Mouse (Mus musculus) limb, embryonic 10.5 days (tissue): ENCODE results near the gene Syce3. TPM values are rescaled to one million over a fixed set of nuclear protein-coding genes. Genes with fewer than 3 reads are reported as not detected.
A peak's percentile ranks its signal among the peaks of the same experiment; 100 is the strongest.

Source experiments
- DNase-seq: peaks from one replicate; pipeline ENCODE4 v3.0.0-alpha.2; 2017; ENCODE audit warnings: low spot score
- H3K27ac ChIP-seq: fragments of 300-500 bp; sonication (generic); 2 replicates; pipeline ENCODE4 v1.5.1; 2016; ENCODE audit warnings: mild to moderate bottlenecking
- H3K27me3 ChIP-seq: fragments of 300-500 bp; sonication (generic); 2 replicates; pipeline ENCODE4 v1.6.1; 2016; ENCODE audit warnings: low read depth, mild to moderate bottlenecking; ENCODE audit not compliant: poor library complexity, severe bottlenecking
- H3K36me3 ChIP-seq: fragments of 300-500 bp; sonication (generic); 2 replicates; pipeline ENCODE4 v1.6.1; 2016; ENCODE audit warnings: mild to moderate bottlenecking, moderate library complexity
- H3K4me1 ChIP-seq: fragments of 300-500 bp; sonication (generic); 2 replicates; pipeline ENCODE4 v1.6.1; 2016
- H3K4me3 ChIP-seq: fragments of 300-500 bp; sonication (generic); 2 replicates; pipeline ENCODE4 v1.5.1; 2016; ENCODE audit warnings: mild to moderate bottlenecking, moderate library complexity
- H3K9me3 ChIP-seq: fragments of 300-500 bp; sonication (generic); replicated peaks from 2 replicates; pipeline ENCODE4 v1.6.1; 2016; ENCODE audit warnings: mild to moderate bottlenecking
- WGBS: fragments of 180-500 bp; shearing (Covaris S2); methylation state at CpG from one replicate; pipeline ENCODE4 v1.1.7; 2016; 5-methylcytosine and 5-hydroxymethylcytosine counted together
- polyA plus RNA-seq: library from polyadenylated mRNA; unstranded; fragments of >200 nt; fragmentation: Nextera tagmentation; extraction: Ambion mirVana; gene quantifications from 2 replicates; pipeline ENCODE4 v1.2.1, GENCODE M21; 2016

Syce3 gene
- polyA plus RNA-seq, 1 experiment from 2014 or later, result not detected

DNA sequence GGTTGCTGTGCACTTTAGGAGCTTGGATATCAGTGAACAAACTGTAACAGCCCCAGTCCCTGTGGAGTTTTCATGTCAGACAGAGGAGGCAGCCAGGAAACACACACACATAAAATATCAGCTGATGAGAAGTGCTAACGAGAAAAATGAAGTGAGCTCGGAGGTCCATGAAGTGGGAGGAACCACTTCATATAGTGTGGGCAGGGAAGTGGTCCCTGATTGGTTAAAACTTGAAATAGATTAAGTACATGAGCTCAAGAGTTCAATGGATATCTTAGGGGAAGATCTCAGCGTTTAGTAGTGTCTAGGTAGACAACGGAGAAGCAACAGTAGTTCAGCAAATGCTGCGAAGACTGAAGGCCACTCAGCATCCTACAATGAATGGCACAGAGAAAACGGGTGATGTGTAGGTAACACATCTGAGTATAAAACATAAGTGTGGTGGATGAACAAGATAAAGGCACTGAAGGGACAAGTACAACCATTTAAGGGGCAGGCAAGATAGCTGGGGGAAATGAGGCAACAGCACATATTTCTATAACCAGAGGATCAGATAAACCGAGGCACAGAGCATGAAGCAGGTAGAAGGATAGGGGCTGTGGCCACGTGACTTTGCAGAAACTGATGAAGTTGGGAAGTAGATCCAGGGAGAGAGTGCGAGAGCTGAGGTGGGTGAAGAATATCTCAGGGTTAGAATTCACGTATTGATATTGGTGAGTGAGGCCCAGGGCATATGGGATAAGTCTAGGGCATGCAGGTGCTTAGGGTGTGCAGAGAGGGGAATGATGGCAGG lies 5.3 kb downstream of the Syce3 start:
- Histone ChIP-seq H3K9me3 (0 out of 2 replicates have a peak, but pooled peaks cover 1% of the 10 kb centered on the region), H3K4me1 (no peaks in the 10 kb centered on the region), H3K27ac (no peak overlapping the region), H3K4me3 (no peak overlapping the region), H3K36me3 (no peaks in the 10 kb centered on the region), H3K27me3 (no peaks in the 10 kb centered on the region)
- WGBS, result 87% methylated on average over 10 of the region's 10 CpGs
- DNase-seq, result no peak

DNA sequence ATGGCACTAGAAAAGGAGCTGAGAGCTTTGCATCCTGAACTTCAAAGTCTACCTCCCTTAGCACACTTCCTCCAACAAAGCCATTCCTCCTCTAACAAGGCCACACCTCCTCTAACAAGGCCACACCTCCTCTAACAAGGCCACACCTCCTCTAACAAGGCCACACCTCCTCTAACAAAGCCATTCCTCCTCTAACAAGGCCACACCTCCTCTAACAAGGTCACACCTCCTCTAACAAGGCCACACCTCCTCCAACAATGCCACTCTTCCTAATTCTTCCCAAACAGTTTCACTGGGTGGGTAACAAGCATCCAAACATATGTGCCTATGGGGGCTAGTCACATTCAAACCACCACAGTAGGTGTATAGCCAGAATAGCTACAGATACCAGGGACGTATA lies 7.8 kb downstream of the Syce3 start:
- 100% methylated on average over 1 of the region's 1 CpGs for WGBS
- Histone ChIP-seq H3K36me3 (no peaks in the 10 kb centered on the region), H3K4me3 (no peak overlapping the region), H3K27ac (no peak overlapping the region), H3K27me3 (no peaks in the 10 kb centered on the region), H3K9me3 (no peaks in the 10 kb centered on the region), H3K4me1 (no peaks in the 10 kb centered on the region)
- no peak for DNase-seq

DNA sequence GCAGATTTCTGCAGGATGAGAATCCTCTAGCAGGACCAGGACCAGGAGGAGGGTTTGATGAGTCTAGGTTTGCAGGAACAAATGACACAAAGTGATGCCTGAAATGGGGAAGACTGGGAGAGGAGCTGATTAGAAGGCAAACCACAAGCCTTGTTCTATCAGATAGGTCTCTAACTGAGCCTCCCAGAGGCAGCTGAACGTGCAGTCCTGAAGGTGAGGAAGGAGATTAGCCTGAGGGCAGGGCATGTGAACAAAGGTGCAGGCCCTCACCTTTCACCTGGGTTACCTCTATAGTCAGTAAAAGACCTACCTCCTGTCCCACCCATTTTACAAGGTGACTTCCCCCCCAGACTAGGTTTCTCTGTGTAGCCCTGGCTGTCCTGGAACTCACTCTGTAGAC lies 10.6 kb downstream of the Syce3 start:
- Histone ChIP-seq H3K27me3 (no peaks in the 10 kb centered on the region), H3K27ac (no peak overlapping the region), H3K9me3 (no peaks in the 10 kb centered on the region), H3K36me3 (no peaks in the 10 kb centered on the region), H3K4me1 (no peaks in the 10 kb centered on the region), H3K4me3 (no peak overlapping the region)
- no peak for DNase-seq
- WGBS, result 41% methylated on average over 1 of the region's 1 CpGs

DNA sequence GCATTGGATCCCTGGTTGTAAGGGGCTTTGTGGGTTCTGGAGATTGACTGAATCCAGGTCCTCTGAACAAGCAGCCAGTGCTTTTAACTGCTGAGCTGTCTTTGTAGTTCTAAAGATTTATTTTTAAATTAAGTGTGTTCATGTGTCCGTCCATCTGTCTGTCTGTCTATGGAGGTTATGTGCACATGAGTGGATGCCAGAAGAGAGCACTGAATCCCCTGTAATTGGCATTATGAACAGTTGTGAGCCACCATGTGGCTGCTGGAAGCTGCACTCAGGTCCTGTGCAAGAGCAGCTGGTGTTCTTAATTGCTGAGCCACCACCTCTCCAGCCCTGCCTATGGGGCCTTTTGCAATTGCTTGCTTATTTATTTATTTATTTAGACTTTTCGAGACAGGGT lies 12.2 kb downstream of the Syce3 start:
- 84% methylated on average over 2 of the region's 2 CpGs for WGBS

DNA sequence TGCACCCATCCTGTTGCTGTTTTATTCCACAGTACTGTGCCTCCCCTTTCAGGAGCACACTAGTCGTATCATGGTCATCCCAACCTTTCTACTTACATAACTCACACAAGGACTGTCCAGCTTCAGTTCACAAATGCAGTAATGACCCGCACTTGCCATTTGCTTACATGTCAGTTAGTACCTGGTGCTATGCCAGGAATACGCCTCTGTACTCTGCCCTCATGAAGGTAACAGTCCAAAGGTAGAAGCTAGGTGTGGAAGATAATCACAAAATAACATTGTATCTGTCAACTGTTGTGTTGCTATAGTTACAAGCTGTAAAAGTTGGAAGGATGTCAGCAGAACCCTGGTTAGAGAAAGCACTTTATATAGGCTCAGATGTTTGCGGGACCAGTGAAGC lies 13.4 kb downstream of the Syce3 start:
- no peaks in the 10 kb centered on the region for H3K9me3 ChIP-seq
- no peaks in the 10 kb centered on the region for H3K27me3 ChIP-seq
- no peak for DNase-seq
- no peak overlapping the region for H3K4me3 ChIP-seq
- H3K27ac ChIP-seq, result no peak overlapping the region
- no peaks in the 10 kb centered on the region for H3K4me1 ChIP-seq
- H3K36me3 ChIP-seq, result no peaks in the 10 kb centered on the region
- 90% methylated on average over 4 of the region's 4 CpGs for WGBS

More for the DNA sequence above, 12.2 kb downstream of the Syce3 start:
- Histone ChIP-seq H3K9me3 (no peaks in the 10 kb centered on the region), H3K27ac (no peak overlapping the region), H3K4me3 (no peak overlapping the region), H3K27me3 (no peaks in the 10 kb centered on the region), H3K36me3 (no peaks in the 10 kb centered on the region), H3K4me1 (no peaks in the 10 kb centered on the region)
- DNase-seq, result no peak

DNA sequence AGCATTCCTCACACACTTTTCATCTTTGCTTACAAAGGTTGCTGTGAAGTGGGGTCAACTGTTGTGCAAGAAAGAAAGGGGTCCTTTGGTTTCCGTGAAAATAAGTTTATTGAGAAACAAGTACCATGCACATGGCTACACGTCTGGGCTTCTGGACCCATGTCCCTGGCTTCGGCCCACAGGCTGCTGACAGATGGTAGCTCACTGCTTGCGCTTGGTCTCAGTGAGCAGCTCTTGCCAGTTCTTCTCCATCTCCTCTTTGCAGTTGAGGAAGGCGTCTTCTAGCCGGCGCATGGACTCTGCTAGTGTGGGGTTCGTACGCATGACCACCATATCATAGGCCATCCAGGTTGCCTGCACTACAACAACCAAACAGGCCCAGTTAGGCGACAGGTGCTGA lies 20.2 kb downstream of the Syce3 start:
- 90% methylated on average over 10 of the region's 10 CpGs for WGBS
- H3K4me1 ChIP-seq, result no peaks in the 10 kb centered on the region
- no peak for DNase-seq
- no peak overlapping the region for H3K4me3 ChIP-seq
- no peaks in the 10 kb centered on the region for H3K36me3 ChIP-seq
- H3K27me3 ChIP-seq, result peaks cover 34% of the 10 kb centered on the region
- H3K27ac ChIP-seq, result no peak overlapping the region
- no peaks in the 10 kb centered on the region for H3K9me3 ChIP-seq

DNA sequence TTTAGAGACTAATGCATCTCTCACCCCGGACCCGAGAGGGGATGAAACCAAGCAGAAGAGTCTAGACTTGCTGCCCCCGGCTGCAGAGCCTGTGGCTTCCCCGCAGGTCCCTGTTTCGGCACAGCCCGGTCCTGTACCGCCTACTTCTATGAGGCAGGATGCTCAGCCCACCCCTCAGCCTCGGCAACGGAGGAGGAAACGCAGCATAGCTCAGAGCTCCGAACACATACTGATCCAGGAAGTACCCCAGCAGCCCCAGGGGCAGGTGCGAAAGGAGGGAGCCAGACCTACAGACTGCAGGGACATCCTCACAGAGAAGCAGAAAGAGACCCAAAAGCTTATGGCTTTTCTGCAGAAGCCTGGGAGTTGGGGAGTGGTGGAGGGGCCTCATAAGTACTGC lies 23.2 kb downstream of the Syce3 start:
- Histone ChIP-seq H3K4me1 (no peaks in the 10 kb centered on the region), H3K4me3 (no peak overlapping the region), H3K9me3 (no peaks in the 10 kb centered on the region), H3K36me3 (no peaks in the 10 kb centered on the region), H3K27ac (no peak overlapping the region), H3K27me3 (peaks cover 39% of the 10 kb centered on the region)
- 41% methylated on average over 12 of the region's 12 CpGs for WGBS
- no peak for DNase-seq

DNA sequence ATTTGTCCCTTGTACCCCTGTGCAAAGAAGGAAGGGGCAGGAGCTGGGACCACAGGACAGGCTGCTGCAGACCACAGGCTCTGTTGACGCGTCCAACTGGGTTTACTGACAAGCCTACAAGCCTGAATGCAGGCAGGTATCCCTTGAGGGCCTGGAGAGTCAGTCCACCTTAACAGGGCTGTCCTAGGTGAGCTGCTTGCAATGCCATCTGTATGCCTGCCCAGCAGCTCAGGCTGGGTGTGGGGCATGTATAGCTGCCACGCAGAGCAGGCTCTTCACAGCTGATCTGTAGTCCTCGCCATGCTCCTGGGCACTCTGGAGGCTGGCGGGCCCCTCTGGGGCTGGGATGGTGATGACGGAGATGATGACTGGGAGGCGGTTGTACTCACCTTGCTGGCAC lies 25.7 kb downstream of the Syce3 start, which contains the start of gene Klhdc7b:
Gene Klhdc7b, plus strand, starts transcription at position 301 of the 400 bp plus-strand sequence.
- Histone ChIP-seq H3K36me3 (no peaks in the 10 kb centered on the region), H3K9me3 (no peaks in the 10 kb centered on the region), H3K27ac (no peak within 1 kb of the TSS), H3K27me3 (peaks cover 56% of the 10 kb centered on the region), H3K4me1 (no peaks in the 10 kb centered on the region; the same call in 1 of the 2 replicates), H3K4me3 (no peak within 1 kb of the TSS)
- WGBS, result 87% methylated on average over 7 of the region's 7 CpGs
- no peak for DNase-seq

DNA sequence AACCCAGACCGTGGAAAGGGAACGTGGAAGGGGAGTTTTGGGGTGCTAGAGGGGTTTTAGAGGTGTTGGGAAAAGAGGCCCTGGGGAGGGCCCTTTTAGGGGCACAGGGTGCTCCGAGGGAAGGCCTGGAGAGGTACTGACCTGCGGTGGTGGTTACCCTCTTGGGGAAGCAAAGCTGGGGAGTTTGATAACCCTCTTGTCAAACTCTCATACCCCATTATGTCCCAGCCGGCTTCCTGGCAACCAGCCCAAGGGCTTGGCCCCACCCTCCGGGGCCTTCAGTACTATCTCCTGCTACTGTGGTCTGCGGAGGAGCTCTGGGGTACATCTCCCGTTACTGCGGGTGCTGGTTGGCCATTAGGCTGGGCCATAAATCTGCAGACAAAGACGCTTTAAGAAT lies 30.9 kb downstream of the Syce3 start:
- no peaks in the 10 kb centered on the region for H3K9me3 ChIP-seq
- H3K27me3 ChIP-seq, result peaks cover 62% of the 10 kb centered on the region
- peak overlapping the region; percentile 55 for H3K4me3 ChIP-seq
- H3K4me1 ChIP-seq, result peaks cover 39% of the 10 kb centered on the region
- H3K27ac ChIP-seq, result peak overlapping the region; percentile 68; the same call in 1 of the 2 replicates
- DNase-seq, result peak; percentile 41
- 5% methylated on average over 10 of the region's 10 CpGs for WGBS
- no peaks in the 10 kb centered on the region for H3K36me3 ChIP-seq

DNA sequence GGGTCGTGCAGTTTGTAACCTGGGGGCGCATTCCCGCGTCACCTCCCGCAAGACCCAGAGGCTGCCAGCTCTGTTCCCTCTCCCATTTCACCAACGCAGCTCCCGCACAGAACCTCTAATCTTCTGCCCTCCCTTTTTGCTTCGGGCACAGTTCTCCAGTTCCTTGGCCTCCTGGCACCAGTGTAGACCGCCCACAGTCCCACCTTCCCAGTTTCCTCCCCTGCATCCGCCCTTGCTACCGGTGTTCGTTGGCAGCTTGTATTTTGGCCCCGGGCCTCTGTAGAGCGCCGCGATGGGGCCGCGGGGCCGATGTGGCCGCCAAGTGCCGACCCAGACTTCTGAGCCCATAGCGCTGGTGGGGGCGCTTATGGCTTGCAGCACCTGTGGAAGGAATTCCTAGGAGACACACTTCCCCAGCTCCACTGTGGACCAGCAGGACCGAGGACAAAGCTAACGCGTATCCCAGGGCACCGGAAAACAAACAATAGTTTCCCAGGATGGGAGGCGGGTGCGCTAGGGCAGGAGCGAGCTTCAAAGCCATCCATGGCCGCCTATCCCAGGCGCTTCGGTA lies 31.4 kb downstream of the Syce3 start, which contains the start of gene Odf3b:
Gene Odf3b, minus strand, starts transcription at position 452 of the 571 bp plus-strand sequence.
- peak within 1 kb of the TSS; percentile 68 for H3K27ac ChIP-seq
- peaks cover 44% of the 10 kb centered on the region for H3K4me1 ChIP-seq
- peak; percentile 66 for DNase-seq
- whole genome bisulfite sequencing, result under 1% methylated on average over 33 of the region's 33 CpGs
- H3K9me3 ChIP-seq, result no peaks in the 10 kb centered on the region
- no peaks in the 10 kb centered on the region for H3K36me3 ChIP-seq
- peaks cover 62% of the 10 kb centered on the region for H3K27me3 ChIP-seq
- peak within 1 kb of the TSS; percentile 55 for H3K4me3 ChIP-seq

DNA sequence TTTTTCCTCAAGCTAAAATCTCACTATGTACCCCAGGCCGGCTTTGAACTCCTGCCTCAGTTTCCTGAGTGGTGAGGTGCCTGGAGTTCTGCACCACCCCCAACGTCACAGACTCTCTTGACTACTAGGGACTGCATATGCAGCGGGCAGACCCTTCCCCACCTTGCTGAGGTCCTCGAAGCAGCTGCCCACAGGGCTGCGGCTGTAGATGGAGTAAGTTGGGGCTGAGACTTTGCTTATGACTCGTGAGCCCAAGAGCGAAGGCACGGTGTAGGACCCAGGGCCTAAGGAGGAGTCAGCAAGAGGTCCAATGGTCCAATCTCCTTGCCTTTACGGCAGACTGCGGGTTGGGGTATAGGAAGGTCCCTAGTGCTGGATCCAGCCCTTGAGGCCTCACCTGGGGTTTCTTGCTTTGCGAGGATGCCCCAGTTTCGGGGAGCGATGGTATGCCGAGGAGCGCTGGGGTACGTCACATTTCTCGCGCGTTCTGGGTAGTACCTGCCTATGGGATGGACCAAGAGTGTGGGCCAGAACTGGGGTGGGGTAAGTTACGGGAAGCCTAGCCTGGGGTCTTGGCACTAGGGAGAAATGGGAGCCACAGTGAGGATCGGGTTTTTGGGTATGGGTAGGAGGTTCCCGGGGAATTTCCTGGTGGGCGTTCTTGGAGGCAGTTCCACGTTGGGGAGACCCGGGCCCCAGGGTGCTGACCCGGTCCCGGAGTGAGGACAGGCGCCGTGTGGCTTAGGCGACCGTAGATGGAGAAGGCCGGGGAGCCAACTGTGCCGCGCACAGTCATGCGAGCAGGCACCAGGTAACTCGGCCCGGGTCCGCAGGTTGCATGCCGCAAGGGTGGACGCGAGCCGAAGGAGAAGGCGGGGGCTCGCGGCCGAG lies 32.1 kb downstream of the Syce3 start:
- Histone ChIP-seq H3K36me3 (no peaks in the 10 kb centered on the region), H3K27me3 (peaks cover 62% of the 10 kb centered on the region), H3K4me3 (peak overlapping the region; percentile 55), H3K27ac (peak overlapping the region; percentile 68; the same call in 1 of the 2 replicates), H3K4me1 (peaks cover 47% of the 10 kb centered on the region), H3K9me3 (no peaks in the 10 kb centered on the region)
- 11% methylated on average over 46 of the region's 46 CpGs for WGBS
- DNase-seq, result peak; percentile 49

DNA sequence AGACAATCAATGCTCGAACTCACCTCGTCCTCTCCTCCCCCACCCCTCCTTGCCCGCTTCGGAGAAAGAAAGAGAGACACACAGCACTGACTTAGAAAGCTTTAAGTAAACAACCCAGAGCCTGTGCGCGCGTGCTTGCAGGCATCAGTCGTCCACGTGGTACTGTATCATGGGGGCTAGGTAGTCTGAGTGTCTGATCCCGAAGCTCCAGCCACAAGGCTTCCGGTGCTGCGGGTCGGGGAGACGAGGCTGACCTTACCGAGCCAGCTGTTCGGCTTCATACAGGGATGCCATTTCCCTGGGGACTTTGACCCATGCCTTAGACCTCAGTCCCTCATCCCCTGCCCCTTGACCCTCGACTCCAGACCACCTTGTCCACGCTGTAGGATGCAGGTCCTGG lies 32.9 kb downstream of the Syce3 start:
- peaks cover 57% of the 10 kb centered on the region for H3K27me3 ChIP-seq
- DNase-seq, result peak; percentile 51
- H3K9me3 ChIP-seq, result no peaks in the 10 kb centered on the region
- H3K36me3 ChIP-seq, result peaks cover 7% of the 10 kb centered on the region
- 4% methylated on average over 18 of the region's 18 CpGs for WGBS
- peaks cover 55% of the 10 kb centered on the region for H3K4me1 ChIP-seq
- H3K27ac ChIP-seq, result no peak overlapping the region
- H3K4me3 ChIP-seq, result peak overlapping the region; percentile 26
